Mouse (Mus musculus) embryonic stem cell, embryonic (primary cell): ENCODE measurements around the gene Slmap.

Experiments used
- CTCF ChIA-PET, 4 experiments: fragments of 300-600 bp in 2 of 4; fragments of 350-600 bp in 2 of 4; sonication (Branson Sonifier 250); formaldehyde crosslinking; loops; one replicate each; lab custom pipeline; 2022; ENCODE audit warnings: inconsistent platforms in 2 of 4; lab: Charles Lee
- POLR2A ChIA-PET, 4 experiments: fragments of 300-600 bp in 2 of 4; fragments of 350-600 bp in 2 of 4; sonication (Branson Sonifier 250); formaldehyde crosslinking; loops; one replicate each; lab custom pipeline; 2022; ENCODE audit warnings: antibody characterized with exemption in 4 of 4, inconsistent platforms in 1 of 4; lab: Charles Lee

The Slmap gene

GRCm38 (mm10) chr14:26542136-26542535 is 7.4 kb upstream of the Slmap start:
- POLR2A ChIA-PET, result interaction anchor here in 1 of 4 experiments (1.0 kb wide), 2 partner anchors 23 to 33 kb away, joined by 3 read pairs; no protein-coding TSS in a partner anchor
- CTCF ChIA-PET, result no interaction called here

GRCm38 (mm10) chr14:26540577-26540976 is 5.8 kb upstream of the Slmap start:
- CTCF ChIA-PET, result no interaction called here
- POLR2A ChIA-PET, result interaction anchor here in 1 of 4 experiments (0.8 kb wide), 1 partner anchor 105 kb away, joined by 4 read pairs; no protein-coding TSS in a partner anchor

GRCm38 (mm10) chr14:26539241-26539640 is 4.5 kb upstream of the Slmap start:
- ChIA-PET POLR2A (interaction anchor here in 1 of 4 experiments (0.6 to 1.2 kb wide), 2 partner anchors 12 to 79 kb away, joined by 3 to 4 read pairs; no protein-coding TSS in a partner anchor), CTCF (interaction anchor here in 1 of 4 experiments (0.6 kb wide), 1 partner anchor 48 kb away, joined by 4 read pairs; no protein-coding TSS in a partner anchor)

- ChIA-PET POLR2A (interaction anchor here (0.5 to 7.6 kb wide), 96 partner anchors 7 to 895 kb away, joined by 3 to 75 read pairs (median 5); partner anchors contain the start of genes Pde12 (in 3 of the 4), Dennd6a (in 2 of the 4), Anxa11 (in 1 of the 4) and Appl1 (in 1 of the 4)), CTCF (interaction anchor here in 1 of 4 experiments (0.7 to 1.1 kb wide), 3 partner anchors 30 to 141 kb away, joined by 3 to 5 read pairs (median 3); no protein-coding TSS in a partner anchor)
Measured at GRCm38 (mm10) chr14:26533821-26534756, 642 bp downstream of the Slmap start.

- POLR2A ChIA-PET, result interaction anchor here in 3 of 4 experiments (1.1 to 7.6 kb wide), 23 partner anchors 11 to 691 kb away, joined by 3 to 75 read pairs (median 8); partner anchors contain the start of genes Anxa11 (in 1 of the 3), Dennd6a (in 1 of the 3) and Pde12 (in 1 of the 3)
- CTCF ChIA-PET, result no interaction called here
Measured at GRCm38 (mm10) chr14:26533267-26533666, 1.5 kb downstream of the Slmap start.

- POLR2A ChIA-PET, result interaction anchor here in 2 of 4 experiments (0.6 to 7.6 kb wide), 16 partner anchors 11 to 321 kb away, joined by 3 to 75 read pairs (median 4); partner anchors contain the start of gene Dennd6a (in 1 of the 2)
- CTCF ChIA-PET, result no interaction called here
Measured at GRCm38 (mm10) chr14:26532752-26533151, 2.0 kb downstream of the Slmap start.

GRCm38 (mm10) chr14:26531410-26532313 is 3.1 kb downstream of the Slmap start:
- ChIA-PET POLR2A (interaction anchor here in 3 of 4 experiments (0.7 to 7.6 kb wide), 13 partner anchors 10 to 76 kb away, joined by 3 to 75 read pairs (median 4); no protein-coding TSS in a partner anchor), CTCF (no interaction called here)

- CTCF ChIA-PET, result no interaction called here
Measured at GRCm38 (mm10) chr14:26530350-26530749, 4.4 kb downstream of the Slmap start.

GRCm38 (mm10) chr14:26528296-26528695 is 6.4 kb downstream of the Slmap start:
- CTCF ChIA-PET, result no interaction called here
- POLR2A ChIA-PET, result interaction anchor here in 3 of 4 experiments (0.6 to 3.4 kb wide), 4 partner anchors 8 to 952 kb away, joined by 3 to 17 read pairs (median 4); no protein-coding TSS in a partner anchor

More at GRCm38 (mm10) chr14:26530350-26530749, 4.4 kb downstream of the Slmap start:
- POLR2A ChIA-PET, result interaction anchor here in 3 of 4 experiments (1.0 to 7.6 kb wide), 12 partner anchors 9 to 145 kb away, joined by 3 to 75 read pairs (median 4); no protein-coding TSS in a partner anchor

GRCm38 (mm10) chr14:26525955-26526354 is 8.8 kb downstream of the Slmap start:
- ChIA-PET POLR2A (interaction anchor here in 2 of 4 experiments (1.0 to 1.2 kb wide), 3 partner anchors 9 to 10 kb away, joined by 3 to 4 read pairs (median 4); partner anchors contain the start of gene Slmap (in 2 of the 2)), CTCF (no interaction called here)

GRCm38 (mm10) chr14:26523082-26523481 is 11.6 kb downstream of the Slmap start:
- CTCF ChIA-PET, result no interaction called here

GRCm38 (mm10) chr14:26519831-26520230 is 14.9 kb downstream of the Slmap start:
- POLR2A ChIA-PET, result interaction anchor here in 3 of 4 experiments (0.7 to 5.7 kb wide), 5 partner anchors 10 to 149 kb away, joined by 3 to 75 read pairs (median 12); partner anchors contain the start of gene Slmap (in 3 of the 3)
- CTCF ChIA-PET, result interaction anchor here in 1 of 4 experiments (0.9 to 1.1 kb wide), 2 partner anchors 25 to 29 kb away, joined by 5 to 8 read pairs; no protein-coding TSS in a partner anchor

More at GRCm38 (mm10) chr14:26523082-26523481, 11.6 kb downstream of the Slmap start:
- POLR2A ChIA-PET, result interaction anchor here in 3 of 4 experiments (1.2 to 5.7 kb wide), 4 partner anchors 10 to 68 kb away, joined by 3 to 75 read pairs (median 7); partner anchors contain the start of gene Slmap (in 2 of the 3)

- POLR2A ChIA-PET, result interaction anchor here in 3 of 4 experiments (0.8 to 6.4 kb wide), 7 partner anchors 10 to 29 kb away, joined by 3 to 31 read pairs (median 4); partner anchors contain the start of gene Slmap (in 1 of the 3)
- CTCF ChIA-PET, result interaction anchor here in 1 of 4 experiments (1.2 kb wide), 1 partner anchor 22 kb away, joined by 3 read pairs; no protein-coding TSS in a partner anchor
Measured at GRCm38 (mm10) chr14:26517843-26518242, 16.9 kb downstream of the Slmap start.

GRCm38 (mm10) chr14:26516232-26516631 is 18.5 kb downstream of the Slmap start:
- CTCF ChIA-PET, result interaction anchor here in 1 of 4 experiments (0.5 kb wide), 1 partner anchor 65 kb away, joined by 4 read pairs; no protein-coding TSS in a partner anchor
- POLR2A ChIA-PET, result interaction anchor here in 2 of 4 experiments (0.7 to 6.4 kb wide), 5 partner anchors 11 to 48 kb away, joined by 3 to 31 read pairs (median 3); partner anchors contain the start of gene Slmap (in 1 of the 2)

GRCm38 (mm10) chr14:26515802-26516201 is 18.9 kb downstream of the Slmap start:
- ChIA-PET CTCF (interaction anchor here in 1 of 4 experiments (0.5 kb wide), 1 partner anchor 66 kb away, joined by 4 read pairs; no protein-coding TSS in a partner anchor), POLR2A (interaction anchor here in 2 of 4 experiments (0.9 to 6.4 kb wide), 5 partner anchors 14 to 49 kb away, joined by 3 to 31 read pairs (median 5); partner anchors contain the start of gene Slmap (in 1 of the 2))

GRCm38 (mm10) chr14:26510545-26510944 is 24.2 kb downstream of the Slmap start:
- ChIA-PET POLR2A (interaction anchor here in 1 of 4 experiments (1.0 kb wide), 1 partner anchor 12 kb away, joined by 4 read pairs; no protein-coding TSS in a partner anchor), CTCF (interaction anchor here in 1 of 4 experiments (0.6 kb wide), 1 partner anchor 51 kb away, joined by 3 read pairs; no protein-coding TSS in a partner anchor)
